Mouse (Mus musculus): Measurements from ENCODE around the gene Cfdp1.

DNA sequence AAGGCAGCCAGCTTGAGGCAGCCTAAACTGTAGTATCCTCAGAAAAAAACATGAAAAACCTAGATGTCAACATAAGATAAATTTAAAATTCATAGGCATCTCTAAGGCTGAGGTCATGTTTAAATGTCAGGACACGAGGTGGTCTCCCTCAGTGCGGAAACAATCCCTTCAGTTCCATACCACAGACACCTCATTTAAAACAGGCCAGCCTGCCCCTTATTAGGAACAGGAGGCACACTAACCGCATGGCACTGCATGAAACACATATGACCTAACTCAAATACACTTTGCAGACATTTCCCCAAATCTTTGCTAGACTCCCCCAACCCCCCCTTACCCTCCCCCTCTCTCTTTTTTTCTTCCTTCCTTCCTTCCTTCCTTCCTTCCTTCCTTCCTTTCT is 65.6 kb downstream of the Cfdp1 start:
- TF ChIP-seq CTCF (IDR thresholded peaks at IDR 0.05; ENCODE audit: low read depth) (no peak), EP300 (IDR thresholded peaks at IDR 0.05; ENCODE audit: low read depth) (no peak)

Data from liver, postnatal 0 days (tissue).